27 mouse cellular contexts compared by ENCODE assay signal in the genomic region with DNA sequence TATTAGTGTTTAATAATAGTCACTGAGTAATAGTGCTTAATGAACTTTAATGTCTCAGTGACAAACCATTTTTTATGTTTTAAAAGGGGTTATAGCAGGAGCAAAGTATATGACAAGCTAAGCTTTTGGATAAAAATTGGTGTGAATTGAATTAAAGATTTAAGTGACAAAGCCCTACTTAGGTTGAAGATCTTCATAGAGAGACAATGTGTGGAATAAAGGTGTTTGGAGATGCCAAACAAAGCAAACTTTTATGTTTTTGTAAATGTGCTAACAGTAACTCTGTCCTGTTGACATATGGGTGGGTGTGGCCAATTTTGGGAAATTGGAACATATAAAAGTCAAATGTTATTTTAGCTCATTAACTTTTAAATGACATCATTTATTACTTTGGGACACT.
"Had no signal": no experiment of that assay in that cellular context is flagged by ENCODE, and none has a peak within 500 bp of the region (broad histone marks: within the 10 kb centered on the region; RNA-seq: fewer than 3 reads in every experiment).

No protein-coding gene starts in this region.

- H3K4me2 ChIP-seq: embryonic facial prominence, embryonic 12.5 days; embryonic facial prominence, embryonic 13.5 days; embryonic facial prominence, embryonic 15.5 days; forebrain, embryonic 12.5 days; forebrain, embryonic 13.5 days; forebrain, embryonic 15.5 days had no signal

- DNase-seq: cerebellum, adult 9-10 months; cerebellum, adult 9-11 months; cerebellum, postnatal 10 days; cerebellum, postnatal 14 days; cerebellum, postnatal 25 days; cerebellum, postnatal 36 days; embryo, embryonic 11 days; forebrain, postnatal 0 days; gastrocnemius, adult 2 months; gastrocnemius, postnatal 10 days; gastrocnemius, postnatal 14 days; gastrocnemius, postnatal 25 days; gastrocnemius, postnatal 36 days; heart, adult 11 months; heart, adult 18-20 months; heart, adult 2 months had no signal

- H3K27me3 ChIP-seq: embryonic facial prominence, embryonic 12.5 days; embryonic facial prominence, embryonic 13.5 days; embryonic facial prominence, embryonic 15.5 days; forebrain, embryonic 12.5 days; forebrain, embryonic 13.5 days; forebrain, embryonic 15.5 days had no signal

- H3K27ac ChIP-seq: embryonic facial prominence, embryonic 10.5 days; embryonic facial prominence, embryonic 12.5 days; embryonic facial prominence, embryonic 13.5 days; embryonic facial prominence, embryonic 15.5 days; forebrain, embryonic 10.5 days; forebrain, embryonic 12.5 days; forebrain, embryonic 13.5 days; forebrain, embryonic 15.5 days; gastrocnemius, adult 2 months; heart, adult 2 months had no signal

- H3K4me3 ChIP-seq: embryonic facial prominence, embryonic 10.5 days; embryonic facial prominence, embryonic 12.5 days; embryonic facial prominence, embryonic 13.5 days; embryonic facial prominence, embryonic 15.5 days; erythroblast, embryonic 14.5 days; forebrain, embryonic 10.5 days; forebrain, embryonic 12.5 days; forebrain, embryonic 13.5 days; forebrain, embryonic 15.5 days; gastrocnemius, adult 2 months; heart, adult 2 months had no signal

- ATAC-seq: forebrain, embryonic 13.5 days; forebrain, embryonic 14.5 days; forebrain, embryonic 15.5 days; forebrain, embryonic 16.5 days; forebrain, postnatal 0 days had no signal

- H3K9ac ChIP-seq: embryonic facial prominence, embryonic 12.5 days; embryonic facial prominence, embryonic 13.5 days; embryonic facial prominence, embryonic 15.5 days; forebrain, embryonic 12.5 days; forebrain, embryonic 13.5 days; forebrain, embryonic 15.5 days; forebrain, postnatal 0 days had no signal

- H3K9me3 ChIP-seq: embryonic facial prominence, embryonic 10.5 days; embryonic facial prominence, embryonic 12.5 days; embryonic facial prominence, embryonic 13.5 days; embryonic facial prominence, embryonic 15.5 days; forebrain, embryonic 10.5 days; forebrain, embryonic 12.5 days; forebrain, embryonic 13.5 days; forebrain, embryonic 15.5 days had no signal

- H3K4me1 ChIP-seq: embryonic facial prominence, embryonic 10.5 days; embryonic facial prominence, embryonic 12.5 days; embryonic facial prominence, embryonic 13.5 days; embryonic facial prominence, embryonic 15.5 days; forebrain, embryonic 10.5 days; forebrain, embryonic 12.5 days; forebrain, embryonic 13.5 days; forebrain, embryonic 15.5 days had no signal

- H3K36me3 ChIP-seq: embryonic facial prominence, embryonic 10.5 days; embryonic facial prominence, embryonic 12.5 days; embryonic facial prominence, embryonic 13.5 days; embryonic facial prominence, embryonic 15.5 days; forebrain, embryonic 10.5 days; forebrain, embryonic 12.5 days; forebrain, embryonic 15.5 days had no signal
